Mouse (Mus musculus) G1E (cell line): ENCODE data around the gene Adamts4.

Source experiments
- CTCF ChIP-seq: IDR thresholded peaks from 2 replicates; pipeline ENCODE4 v1.5.1; 2012; ENCODE audit warnings: low read depth, low read length, inconsistent platforms, mixed read lengths
- GATA1 ChIP-seq: IDR thresholded peaks from 2 replicates; pipeline ENCODE4 v1.6.1; 2012; ENCODE audit warnings: borderline replicate concordance, low read length, inconsistent platforms, mixed read lengths
- GATA2 ChIP-seq: IDR thresholded peaks from 2 replicates; pipeline ENCODE4 v1.6.1; 2012; ENCODE audit warnings: low read depth, low read length, inconsistent platforms, borderline replicate concordance
- POLR2AphosphoS5 ChIP-seq: IDR thresholded peaks from 2 replicates; pipeline ENCODE4 v1.6.1; 2012; ENCODE audit warnings: low read depth, low read length, inconsistent platforms; ENCODE audit not compliant: insufficient replicate concordance
- TAL1 ChIP-seq: conservative IDR thresholded peaks from 2 replicates; pipeline ENCODE4 v1.6.1; 2012; ENCODE audit warnings: low read depth, low read length, inconsistent platforms, mixed read lengths

GRCm38 (mm10) chr1:171247453-171247841 lies 2.8 kb upstream of the Adamts4 start:
- no peak for TF ChIP-seq CTCF
- no peak for TF ChIP-seq TAL1
- no peak for TF ChIP-seq GATA1
- TF ChIP-seq POLR2AphosphoS5, result no peak
- no peak for TF ChIP-seq GATA2
